22 mouse cellular contexts compared by ENCODE assay signal in genomic region chr5:107754740-107755139, GRCm38 (mm10). TPM values are rescaled to one million over a fixed set of nuclear protein-coding genes. Genes with fewer than 3 reads are reported as not detected.
DNase-seq lines count a peak whose midpoint lies in the region; ATAC-seq and TF ChIP-seq lines count a peak whose summit lies in the region.
"Had no signal": no experiment of that assay in that cellular context is flagged by ENCODE, and none has a peak within 500 bp of the region (broad histone marks: within the 10 kb centered on the region; RNA-seq: fewer than 3 reads in every experiment).

No protein-coding gene starts in this region.

- H3K9ac ChIP-seq in MEL (ENCODE audit: control insufficient read depth, low read depth, low read length, poor library complexity, severe bottlenecking): no peak overlapping the region
- H3K9ac ChIP-seq in intestine, embryonic 16.5 days (ENCODE audit: low read depth, low read length): no peak overlapping the region
- no peak overlapping the region for H3K9ac ChIP-seq in stomach, postnatal 0 days (ENCODE audit: low read length)
- no peak overlapping the region for H3K9ac ChIP-seq in forebrain, embryonic 11.5 days (ENCODE audit: low read length)
- H3K9ac ChIP-seq: hindbrain, embryonic 15.5 days; kidney, embryonic 15.5 days; midbrain, embryonic 13.5 days; neural tube, embryonic 12.5 days had no signal

- H3K36me3 ChIP-seq in MEL (ENCODE audit: control insufficient read depth in 1 of 2, insufficient read depth in 2 of 2, low read length in 2 of 2): peaks cover 0 to 12% of the 10 kb centered on the region in 2 experiments; a peak in 2 of 4 replicates
- no peaks in the 10 kb centered on the region for H3K36me3 ChIP-seq in intestine, embryonic 16.5 days (ENCODE audit: control insufficient read depth, insufficient read depth, low read length)
- no peaks in the 10 kb centered on the region for H3K36me3 ChIP-seq in stomach, postnatal 0 days (ENCODE audit: control insufficient read depth, insufficient read depth, low read length)
- no peaks in the 10 kb centered on the region for H3K36me3 ChIP-seq in forebrain, embryonic 11.5 days (ENCODE audit: control insufficient read depth, insufficient read depth, low read length)
- H3K36me3 ChIP-seq: hindbrain, embryonic 15.5 days; midbrain, embryonic 13.5 days; neural tube, embryonic 12.5 days had no signal

- no peaks in the 10 kb centered on the region for H3K9me3 ChIP-seq in MEL (replicated peaks; ENCODE audit: insufficient read depth, low read length)
- H3K9me3 ChIP-seq in intestine, embryonic 16.5 days (ENCODE audit: control insufficient read depth, low read length): no peaks in the 10 kb centered on the region
- no peaks in the 10 kb centered on the region for H3K9me3 ChIP-seq in stomach, postnatal 0 days (ENCODE audit: control insufficient read depth, low read length)
- H3K9me3 ChIP-seq in forebrain, embryonic 11.5 days (ENCODE audit: control insufficient read depth, low read length): no peaks in the 10 kb centered on the region
- H3K9me3 ChIP-seq: hindbrain, embryonic 15.5 days; kidney, embryonic 15.5 days; midbrain, embryonic 13.5 days; neural tube, embryonic 12.5 days had no signal

- intact Hi-C loops in gastrocnemius, postnatal 14 days (cut with DNase I; ENCODE audit: low total_unique reads): no loop called here

- no peak for TF ChIP-seq EP300 in MEL (IDR thresholded peaks at IDR 0.05; ENCODE audit: low read depth in 1 of 2, low read length in 2 of 2)
- no peak for TF ChIP-seq EP300 in stomach, postnatal 0 days (optimal IDR thresholded peaks at IDR 0.05)

- H3K4me2 ChIP-seq in intestine, embryonic 16.5 days (ENCODE audit: low read depth, low read length): no peak overlapping the region
- no peak overlapping the region for H3K4me2 ChIP-seq in stomach, postnatal 0 days (replicated peaks; ENCODE audit: low read depth)
- no peak overlapping the region for H3K4me2 ChIP-seq in forebrain, embryonic 11.5 days (ENCODE audit: low read depth, low read length, severe bottlenecking)
- H3K4me2 ChIP-seq: hindbrain, embryonic 15.5 days; kidney, embryonic 15.5 days; midbrain, embryonic 13.5 days; neural tube, embryonic 12.5 days had no signal

- H3K4me3 ChIP-seq in MEL (ENCODE audit: control insufficient read depth in 1 of 2, insufficient read depth in 1 of 2, low read depth in 2 of 2, low read length in 2 of 2): no peak overlapping the region
- H3K4me3 ChIP-seq in intestine, embryonic 16.5 days (ENCODE audit: low read length): no peak overlapping the region
- no peak overlapping the region for H3K4me3 ChIP-seq in stomach, postnatal 0 days (ENCODE audit: low read depth, low read length)
- no peak overlapping the region for H3K4me3 ChIP-seq in forebrain, embryonic 11.5 days (ENCODE audit: low read depth, low read length)
- H3K4me3 ChIP-seq: heart, adult 2 months; hindbrain, embryonic 15.5 days; kidney, embryonic 15.5 days; layer of hippocampus, adult 2 months; midbrain, embryonic 13.5 days; neural tube, embryonic 12.5 days had no signal

- TF ChIP-seq CTCF in MEL (IDR thresholded peaks at IDR 0.05 in 2 of 3, conservative IDR thresholded peaks at IDR 0.05 in 1 of 3; ENCODE audit: control insufficient read depth in 1 of 3, insufficient read depth in 1 of 3, low read depth in 2 of 3, low read length in 3 of 3, poor library complexity in 1 of 3, severe bottlenecking in 1 of 3): no peak
- TF ChIP-seq CTCF in stomach, postnatal 0 days (IDR thresholded peaks at IDR 0.05; ENCODE audit: low read depth): no peak

- no peaks in the 10 kb centered on the region for H3K27me3 ChIP-seq in MEL (ENCODE audit: control insufficient read depth in 1 of 2, insufficient read depth in 2 of 2, low read length in 2 of 2)
- no peaks in the 10 kb centered on the region for H3K27me3 ChIP-seq in intestine, embryonic 16.5 days (replicated peaks; ENCODE audit: control insufficient read depth, insufficient read depth, low read length)
- H3K27me3 ChIP-seq in stomach, postnatal 0 days (ENCODE audit: control insufficient read depth, insufficient read depth, low read length): no peaks in the 10 kb centered on the region
- no peaks in the 10 kb centered on the region for H3K27me3 ChIP-seq in forebrain, embryonic 11.5 days (ENCODE audit: control insufficient read depth, insufficient read depth, low read length)
- H3K27me3 ChIP-seq: hindbrain, embryonic 15.5 days; kidney, embryonic 15.5 days; midbrain, embryonic 13.5 days; neural tube, embryonic 12.5 days had no signal

- no peak for TF ChIP-seq POLR2A in MEL (IDR thresholded peaks at IDR 0.05; ENCODE audit: control insufficient read depth in 1 of 2, insufficient read depth in 1 of 2, low read depth in 1 of 2, low read length in 2 of 2, poor library complexity in 1 of 2)

- DNase-seq in thymus, postnatal 0 days (ENCODE audit: low spot score): peak; percentile 44
- DNase-seq in thymus, adult 18-20 months: no peak
- no peak for DNase-seq in MEL (ENCODE audit: low read depth, low spot score)
- DNase-seq in stomach, postnatal 0 days (ENCODE audit: low spot score): no peak
- no peak for DNase-seq in heart, postnatal 4 days
- no peak for DNase-seq in gastrocnemius, postnatal 14 days
- no peak for DNase-seq in forebrain, embryonic 11.5 days (ENCODE audit: low spot score)
- DNase-seq: adrenal gland, postnatal 10 days; cerebellum, postnatal 10 days; heart, adult 2 months; right cerebral cortex, postnatal 4 days had no signal

- TF ChIP-seq RAD21 in MEL (IDR thresholded peaks at IDR 0.05; ENCODE audit: low read depth, low read length): no peak

- ATAC-seq in intestine, embryonic 16.5 days: peak; percentile 83
- 0 out of 2 replicates have a peak, but pooled peaks have one; percentile 49 for ATAC-seq in stomach, postnatal 0 days (ENCODE audit: low FRiP score, low TSS enrichment)
- no peak for ATAC-seq in forebrain, embryonic 11.5 days (replicated peaks; ENCODE audit: low FRiP score)
- ATAC-seq: forebrain, embryonic 14.5 days; midbrain, embryonic 13.5 days had no signal

- peaks cover 4 to 13% of the 10 kb centered on the region in 2 experiments for H3K4me1 ChIP-seq in MEL (ENCODE audit: control insufficient read depth in 1 of 2, insufficient read depth in 2 of 2, low read length in 2 of 2)
- H3K4me1 ChIP-seq in intestine, embryonic 16.5 days (ENCODE audit: control insufficient read depth, insufficient read depth, low read length): no peaks in the 10 kb centered on the region
- no peaks in the 10 kb centered on the region for H3K4me1 ChIP-seq in stomach, postnatal 0 days (replicated peaks; ENCODE audit: control insufficient read depth, insufficient read depth)
- no peaks in the 10 kb centered on the region for H3K4me1 ChIP-seq in forebrain, embryonic 11.5 days (replicated peaks; ENCODE audit: control insufficient read depth, insufficient read depth, low read length)
- H3K4me1 ChIP-seq: hindbrain, embryonic 15.5 days; kidney, embryonic 15.5 days; midbrain, embryonic 13.5 days; neural tube, embryonic 12.5 days had no signal

- no peak overlapping the region for H3K27ac ChIP-seq in MEL (ENCODE audit: control insufficient read depth, low read depth, low read length)
- no peak overlapping the region for H3K27ac ChIP-seq in intestine, embryonic 16.5 days (ENCODE audit: low read length)
- H3K27ac ChIP-seq in stomach, postnatal 0 days (replicated peaks): no peak overlapping the region
- H3K27ac ChIP-seq in forebrain, embryonic 11.5 days (ENCODE audit: low read depth, low read length): no peak overlapping the region
- H3K27ac ChIP-seq: heart, adult 2 months; hindbrain, embryonic 15.5 days; kidney, embryonic 15.5 days; layer of hippocampus, adult 2 months; macrophage; midbrain, embryonic 13.5 days; neural tube, embryonic 12.5 days had no signal

- 64% methylated on average over 1 of the region's 1 CpGs for WGBS in intestine, embryonic 16.5 days
- WGBS in stomach, postnatal 0 days: 65% methylated on average over 1 of the region's 1 CpGs
- WGBS in forebrain, embryonic 11.5 days: 90% methylated on average over 1 of the region's 1 CpGs

- H3K79me2 ChIP-seq in MEL (ENCODE audit: control insufficient read depth, insufficient read depth, low read length, poor library complexity): no peaks in the 10 kb centered on the region

TF ChIP-seq in MEL, 35 proteins besides CTCF, POLR2A, EP300 and RAD21:
- TF ChIP-seq HCFC1 (IDR thresholded peaks at IDR 0.05; ENCODE audit: low read depth, low read length) (no peak), RCOR1 (IDR thresholded peaks at IDR 0.05; ENCODE audit: low read depth, low read length) (0 out of 2 replicates have a peak, but pooled peaks have one; percentile 11)

RNA-seq across cellular contexts. Expression of gene Gfi1, which starts 28.9 kb away (rescaled TPM):
- polyA plus RNA-seq in thymus, postnatal 0 days (2015; fragmentation: Nextera tagmentation; extraction: Ambion mirVana): 39.4 and 42.8 TPM in 2 replicates
- not detected in 2 replicates for total RNA-seq in MEL (2012; rRNA removed)
- under 1 TPM in 1 of 2 experiments, not detected in 1; 0.04 TPM for polyA plus RNA-seq in MEL (2012; ENCODE audit: insufficient read depth in 1 of 2, insufficient read length in 2 of 2, low read depth in 1 of 2, low replicate concordance in 2 of 2, missing spikeins in 1 of 2)
- 0.92 and 1.1 TPM in 2 replicates for polyA plus RNA-seq in intestine, embryonic 16.5 days (2015; fragmentation: Nextera tagmentation; extraction: Ambion mirVana)
- polyA plus RNA-seq in stomach, postnatal 0 days (2015; fragmentation: Nextera tagmentation; extraction: Ambion mirVana): 0.10 TPM in 1 of 2 replicates, not detected in the other
- under 1 TPM in 1 of 2 experiments, not detected in 1; 0.14 TPM for total RNA-seq in heart, postnatal 4 days (2021)
- total RNA-seq in gastrocnemius, postnatal 14 days (2021): not detected
- 0.07 TPM in 1 of 2 replicates, not detected in the other for polyA plus RNA-seq in forebrain, embryonic 11.5 days (2014; fragmentation: Nextera tagmentation; extraction: Ambion mirVana)
- total RNA-seq: gastrocnemius, adult 18-20 months; heart, adult 2 months; layer of hippocampus, adult 2 months; left cerebral cortex, adult 8-10 months had no signal
- polyA plus RNA-seq: forebrain, embryonic 14.5 days; heart, postnatal 0 days; hindbrain, embryonic 15.5 days; kidney, embryonic 15.5 days; midbrain, embryonic 13.5 days; neural tube, embryonic 12.5 days had no signal

Comparison
In these comparisons a context has a peak if more than half of its experiments do, and no peak if none do; other contexts are left out.
1. RNA of gene Gfi1, which starts 28.9 kb away (polyA plus RNA-seq): 39.4 to 42.8 TPM in thymus, postnatal 0 days; 0.92 to 1.1 TPM in intestine, embryonic 16.5 days, 0.10 TPM in stomach, postnatal 0 days, 0.07 TPM in forebrain, embryonic 11.5 days and 0.04 TPM in MEL; every median in the first group is over 10 times any median in the second.